Comparison of ENCODE assay signal across 30 mouse cellular contexts in the genomic region with DNA sequence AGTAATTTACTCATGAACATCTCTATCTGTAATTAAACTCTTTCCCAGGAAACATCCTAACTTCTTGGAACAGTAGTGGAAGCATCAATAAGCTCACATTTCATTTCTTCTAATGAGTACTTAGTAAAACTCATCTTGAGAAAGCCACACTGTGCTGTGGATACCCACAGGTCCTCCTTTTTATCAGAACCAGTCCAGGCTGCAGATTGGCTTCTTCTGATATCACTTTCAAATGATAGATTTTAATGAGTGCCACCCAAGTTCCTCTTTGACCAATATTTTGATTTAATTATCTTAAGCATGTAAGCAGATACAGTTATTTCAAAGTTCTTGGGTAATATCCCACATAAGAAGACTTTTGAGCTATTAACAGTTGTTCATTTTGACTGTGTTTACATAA.
"Had no signal": no experiment of that assay in that cellular context is flagged by ENCODE, and none has a peak within 500 bp of the region (broad histone marks: within the 10 kb centered on the region; RNA-seq: fewer than 3 reads in every experiment).

No protein-coding gene starts in this region.

- DNase-seq: left cerebral cortex, postnatal 4 days; liver; liver, embryonic 13.5 days; liver, postnatal 0 days; lung, adult 18-20 months; lung, adult 2 months; lung, embryonic 14.5 days; lung, postnatal 10 days; lung, postnatal 14 days; lung, postnatal 36 days; lung, postnatal 4 days; midbrain, embryonic 14.5 days had no signal

- H3K4me1 ChIP-seq: liver, embryonic 13.5 days; liver, embryonic 15.5 days; midbrain, embryonic 15.5 days had no signal

- H3K27me3 ChIP-seq: limb, embryonic 12.5 days; limb, embryonic 13.5 days; liver, embryonic 12.5 days; liver, embryonic 13.5 days; liver, embryonic 15.5 days; lung, embryonic 15.5 days; megakaryocyte, embryonic 14.5 days; midbrain, embryonic 12.5 days; midbrain, embryonic 13.5 days; midbrain, embryonic 15.5 days had no signal

- ATAC-seq: liver, embryonic 12.5 days; liver, postnatal 0 days; lung, postnatal 0 days; midbrain, embryonic 13.5 days; midbrain, embryonic 15.5 days; midbrain, embryonic 16.5 days had no signal

- H3K27ac ChIP-seq: left cerebral cortex, adult 2 months; limb, embryonic 12.5 days; limb, embryonic 13.5 days; liver, embryonic 12.5 days; liver, embryonic 13.5 days; liver, embryonic 14.5 days; liver, embryonic 15.5 days; lung, embryonic 15.5 days; macrophage; midbrain, embryonic 10.5 days; midbrain, embryonic 12.5 days; midbrain, embryonic 13.5 days; midbrain, embryonic 15.5 days had no signal

- H3K4me2 ChIP-seq: limb, embryonic 12.5 days; limb, embryonic 13.5 days; liver, embryonic 11.5 days; liver, embryonic 12.5 days; liver, embryonic 13.5 days; liver, embryonic 15.5 days; lung, embryonic 14.5 days; lung, embryonic 15.5 days; midbrain, embryonic 11.5 days; midbrain, embryonic 12.5 days; midbrain, embryonic 13.5 days; midbrain, embryonic 15.5 days had no signal

- H3K36me3 ChIP-seq: limb, embryonic 12.5 days; limb, embryonic 13.5 days; liver, embryonic 12.5 days; liver, embryonic 13.5 days; liver, embryonic 15.5 days; lung, embryonic 15.5 days; midbrain, embryonic 12.5 days; midbrain, embryonic 13.5 days; midbrain, embryonic 15.5 days had no signal

- H3K4me3 ChIP-seq: left cerebral cortex, adult 2 months; limb, embryonic 12.5 days; limb, embryonic 13.5 days; liver, embryonic 12.5 days; liver, embryonic 13.5 days; liver, embryonic 15.5 days; lung, embryonic 15.5 days; megakaryocyte, embryonic 14.5 days; midbrain, embryonic 10.5 days; midbrain, embryonic 12.5 days; midbrain, embryonic 13.5 days; midbrain, embryonic 15.5 days; myocyte had no signal

- H3K9ac ChIP-seq: limb, embryonic 12.5 days; limb, embryonic 13.5 days; liver, embryonic 12.5 days; liver, embryonic 13.5 days; liver, embryonic 14.5 days; liver, embryonic 15.5 days; liver, postnatal 0 days; lung, embryonic 14.5 days; lung, embryonic 15.5 days; midbrain, embryonic 12.5 days; midbrain, embryonic 13.5 days; midbrain, embryonic 15.5 days had no signal

- H3K9me3 ChIP-seq: limb, embryonic 12.5 days; limb, embryonic 13.5 days; liver, embryonic 12.5 days; liver, embryonic 13.5 days; liver, embryonic 15.5 days; lung, embryonic 15.5 days; megakaryocyte, embryonic 14.5 days; midbrain, embryonic 10.5 days; midbrain, embryonic 12.5 days; midbrain, embryonic 13.5 days; midbrain, embryonic 15.5 days had no signal
